11 mouse cellular contexts compared by ENCODE assay signal in the genomic region with DNA sequence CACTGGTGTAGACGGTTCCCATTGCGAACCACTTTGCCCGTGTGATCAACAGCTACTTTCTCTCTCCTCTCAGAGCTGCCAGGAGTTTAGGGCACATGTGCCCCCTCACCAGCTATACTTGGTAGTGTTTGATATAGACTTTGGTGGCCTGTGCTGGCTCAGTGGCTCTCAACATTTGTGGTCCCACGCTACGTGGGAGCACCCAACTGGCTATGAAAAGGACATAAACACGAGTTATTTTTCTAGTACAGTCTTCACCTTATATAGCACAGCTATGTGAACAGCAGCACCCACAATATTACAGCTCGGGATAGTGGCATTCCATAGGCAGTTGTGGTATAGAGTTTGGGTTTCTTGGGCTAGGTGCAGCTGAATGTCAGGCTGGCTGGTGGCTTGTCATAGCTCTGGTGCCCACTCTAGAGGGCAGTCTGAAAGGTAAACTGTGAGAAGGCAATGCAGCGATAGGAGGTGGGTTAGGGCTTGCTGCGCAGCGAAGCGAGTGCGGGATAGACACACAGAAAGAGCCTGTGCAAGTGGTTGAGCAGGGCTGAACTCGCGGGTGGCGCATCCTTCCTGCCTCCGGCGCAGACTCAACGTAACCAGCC. TPM values are rescaled to one million over a fixed set of nuclear protein-coding genes. Genes with fewer than 3 reads are reported as not detected.
A peak's percentile ranks its signal among the peaks of the same experiment; 100 is the strongest.
DNase-seq lines count a peak whose midpoint lies in the region; ATAC-seq and TF ChIP-seq lines count a peak whose summit lies in the region.
"Had no signal": no experiment of that assay in that cellular context is flagged by ENCODE, and none has a peak within 500 bp of the region (broad histone marks: within the 10 kb centered on the region; RNA-seq: fewer than 3 reads in every experiment).

No protein-coding gene starts in this region.

- peaks cover 28% of the 10 kb centered on the region for H3K27me3 ChIP-seq in forebrain, embryonic 13.5 days
- H3K27me3 ChIP-seq in forebrain, embryonic 15.5 days, result 0 out of 2 replicates have a peak, but pooled peaks cover 3% of the 10 kb centered on the region
- H3K27me3 ChIP-seq in lung, embryonic 15.5 days, result peaks cover 53% of the 10 kb centered on the region
- peaks cover 74% of the 10 kb centered on the region for H3K27me3 ChIP-seq in limb, embryonic 10.5 days (ENCODE audit: low read depth, poor library complexity, severe bottlenecking)
- 0 out of 2 replicates have a peak, but pooled peaks cover 3% of the 10 kb centered on the region for H3K27me3 ChIP-seq in neural tube, embryonic 14.5 days (ENCODE audit: control insufficient read depth, insufficient read depth, low read length)

- no peak overlapping the region for H3K4me3 ChIP-seq in forebrain, embryonic 13.5 days
- no peak overlapping the region for H3K4me3 ChIP-seq in forebrain, embryonic 15.5 days
- no peak overlapping the region; the same call in 1 of the 2 replicates for H3K4me3 ChIP-seq in lung, embryonic 15.5 days
- H3K4me3 ChIP-seq in lung, adult 2 months (replicated peaks; ENCODE audit: extremely low read depth, low read depth, low read length), result no peak overlapping the region
- peak overlapping the region; percentile 38 for H3K4me3 ChIP-seq in limb, embryonic 10.5 days
- no peak overlapping the region for H3K4me3 ChIP-seq in neural tube, embryonic 14.5 days (ENCODE audit: low read depth, low read length)
- H3K4me3 ChIP-seq: megakaryocyte, embryonic 14.5 days had no signal

- no peaks in the 10 kb centered on the region for H3K36me3 ChIP-seq in forebrain, embryonic 13.5 days (ENCODE audit: poor library complexity, severe bottlenecking)
- H3K36me3 ChIP-seq in forebrain, embryonic 15.5 days, result no peaks in the 10 kb centered on the region
- H3K36me3 ChIP-seq in lung, embryonic 15.5 days, result no peaks in the 10 kb centered on the region
- no peaks in the 10 kb centered on the region for H3K36me3 ChIP-seq in limb, embryonic 10.5 days
- no peaks in the 10 kb centered on the region for H3K36me3 ChIP-seq in neural tube, embryonic 14.5 days (ENCODE audit: control insufficient read depth, insufficient read depth, low read length)

- peak overlapping the region; percentile 27; the same call in 1 of the 2 replicates for H3K9ac ChIP-seq in forebrain, embryonic 13.5 days
- no peak overlapping the region for H3K9ac ChIP-seq in forebrain, embryonic 15.5 days (replicated peaks)
- H3K9ac ChIP-seq in lung, embryonic 15.5 days, result no peak overlapping the region
- no peak overlapping the region for H3K9ac ChIP-seq in neural tube, embryonic 14.5 days (replicated peaks; ENCODE audit: low read depth, low read length)

- H3K9me3 ChIP-seq in forebrain, embryonic 13.5 days (replicated peaks), result no peaks in the 10 kb centered on the region
- H3K9me3 ChIP-seq in forebrain, embryonic 15.5 days, result no peaks in the 10 kb centered on the region
- no peaks in the 10 kb centered on the region for H3K9me3 ChIP-seq in lung, embryonic 15.5 days
- no peaks in the 10 kb centered on the region for H3K9me3 ChIP-seq in limb, embryonic 10.5 days (replicated peaks)
- no peaks in the 10 kb centered on the region for H3K9me3 ChIP-seq in neural tube, embryonic 14.5 days (ENCODE audit: control insufficient read depth, low read length)

- no peak for DNase-seq in lung, adult 2 months
- DNase-seq in limb, embryonic 10.5 days (ENCODE audit: low spot score), result no peak
- no peak for DNase-seq in adipocyte (ENCODE audit: low spot score)
- DNase-seq in urinary bladder, adult 2 months (ENCODE audit: low spot score), result no peak
- DNase-seq: retina, postnatal 1 day had no signal

- H3K27ac ChIP-seq in forebrain, embryonic 13.5 days, result peak overlapping the region; percentile 52; the same call in 1 of the 2 replicates
- no peak overlapping the region for H3K27ac ChIP-seq in forebrain, embryonic 15.5 days (replicated peaks)
- no peak overlapping the region for H3K27ac ChIP-seq in lung, embryonic 15.5 days
- H3K27ac ChIP-seq in limb, embryonic 10.5 days, result no peak overlapping the region
- no peak overlapping the region for H3K27ac ChIP-seq in neural tube, embryonic 14.5 days (ENCODE audit: low read depth, low read length)

- 29% methylated on average over 18 of the region's 18 CpGs for WGBS in forebrain, embryonic 13.5 days
- WGBS in forebrain, embryonic 15.5 days, result 34% methylated on average over 18 of the region's 18 CpGs
- 23% methylated on average over 18 of the region's 18 CpGs for WGBS in lung, embryonic 15.5 days
- 32% methylated on average over 18 of the region's 18 CpGs for WGBS in lung, adult 2 months
- 13% methylated on average over 18 of the region's 18 CpGs for whole genome bisulfite sequencing in limb, embryonic 10.5 days
- 22% methylated on average over 18 of the region's 18 CpGs for WGBS in neural tube, embryonic 14.5 days

- no peak for ATAC-seq in forebrain, embryonic 13.5 days
- no peak for ATAC-seq in forebrain, embryonic 15.5 days (replicated peaks)
- no peak for ATAC-seq in lung, embryonic 15.5 days (ENCODE audit: borderline replicate concordance, extremely low read depth, low FRiP score, low TSS enrichment)
- no peak for ATAC-seq in neural tube, embryonic 14.5 days (ENCODE audit: low read depth)

- no peak for TF ChIP-seq POLR2A in lung, adult 2 months (IDR thresholded peaks at IDR 0.05; ENCODE audit: borderline replicate concordance, extremely low read depth, low read depth, low read length)

- H3K4me2 ChIP-seq in forebrain, embryonic 13.5 days, result peak overlapping the region; percentile 39; the same call in 1 of the 2 replicates
- no peak overlapping the region for H3K4me2 ChIP-seq in forebrain, embryonic 15.5 days (replicated peaks)
- peak overlapping the region; percentile 21; the same call in 1 of the 2 replicates for H3K4me2 ChIP-seq in lung, embryonic 15.5 days
- H3K4me2 ChIP-seq in neural tube, embryonic 14.5 days (ENCODE audit: low read depth, low read length), result peak overlapping the region; percentile 23; the same call in 1 of the 2 replicates
- H3K4me2 ChIP-seq: liver, embryonic 11.5 days had no signal

- no peak for TF ChIP-seq CTCF in lung, adult 2 months (IDR thresholded peaks at IDR 0.05; ENCODE audit: insufficient read depth, low read length)

- peaks cover 64% of the 10 kb centered on the region for H3K4me1 ChIP-seq in forebrain, embryonic 13.5 days
- peaks cover 36% of the 10 kb centered on the region for H3K4me1 ChIP-seq in forebrain, embryonic 15.5 days
- peaks cover 6% of the 10 kb centered on the region; the same call in 1 of the 2 replicates for H3K4me1 ChIP-seq in lung, embryonic 15.5 days
- no peaks in the 10 kb centered on the region for H3K4me1 ChIP-seq in lung, adult 2 months (ENCODE audit: control insufficient read depth, insufficient read depth, low read length)
- peaks cover 30% of the 10 kb centered on the region for H3K4me1 ChIP-seq in limb, embryonic 10.5 days
- peaks cover 7% of the 10 kb centered on the region; the same call in 1 of the 2 replicates for H3K4me1 ChIP-seq in neural tube, embryonic 14.5 days (ENCODE audit: control insufficient read depth, insufficient read depth, low read length)

RNA-seq across cellular contexts. Expression of gene Hhipl1, which starts 11.9 kb away (rescaled TPM):
- 2.5 and 2.7 TPM in 2 replicates for polyA plus RNA-seq in forebrain, embryonic 13.5 days (2015; fragmentation: Nextera tagmentation; extraction: Ambion mirVana)
- polyA plus RNA-seq in forebrain, embryonic 15.5 days (2015; fragmentation: Nextera tagmentation; extraction: Ambion mirVana), result 1.8 and 1.9 TPM in 2 replicates
- polyA plus RNA-seq in lung, embryonic 15.5 days (2015; fragmentation: Nextera tagmentation; extraction: Ambion mirVana), result 0.89 and 1.0 TPM in 2 replicates
- polyA plus RNA-seq in lung, adult 2 months (2012; rRNA removed), result 1.3 and 1.8 TPM in 2 replicates
- polyA plus RNA-seq in limb, embryonic 10.5 days (2016; fragmentation: Nextera tagmentation; extraction: Ambion mirVana), result 0.06 and 0.21 TPM in 2 replicates
- polyA plus RNA-seq in neural tube, embryonic 14.5 days (2014; fragmentation: Nextera tagmentation; extraction: Ambion mirVana), result 2.0 and 2.3 TPM in 2 replicates
- 2.9 and 3.2 TPM in 2 replicates for polyA plus RNA-seq in urinary bladder, adult 2 months (2012; rRNA removed)
- polyA plus RNA-seq: liver, embryonic 11.5 days had no signal

RNA-seq across cellular contexts. Expression of gene Cyp46a1, which starts 16.3 kb away (rescaled TPM):
- 23.1 and 26.3 TPM in 2 replicates for polyA plus RNA-seq in forebrain, embryonic 13.5 days (2015; fragmentation: Nextera tagmentation; extraction: Ambion mirVana)
- polyA plus RNA-seq in forebrain, embryonic 15.5 days (2015; fragmentation: Nextera tagmentation; extraction: Ambion mirVana), result 19.8 and 22.6 TPM in 2 replicates
- polyA plus RNA-seq in lung, embryonic 15.5 days (2015; fragmentation: Nextera tagmentation; extraction: Ambion mirVana), result 6.3 and 6.6 TPM in 2 replicates
- polyA plus RNA-seq in lung, adult 2 months (2012; rRNA removed), result 1.6 and 3.0 TPM in 2 replicates
- 1.9 and 2.0 TPM in 2 replicates for polyA plus RNA-seq in limb, embryonic 10.5 days (2016; fragmentation: Nextera tagmentation; extraction: Ambion mirVana)
- 19.6 and 25.4 TPM in 2 replicates for polyA plus RNA-seq in neural tube, embryonic 14.5 days (2014; fragmentation: Nextera tagmentation; extraction: Ambion mirVana)
- 7.4 and 8.3 TPM in 2 replicates for polyA plus RNA-seq in urinary bladder, adult 2 months (2012; rRNA removed)

RNA-seq across cellular contexts. Expression of gene Ccdc85c, which starts 42.7 kb away (rescaled TPM):
- polyA plus RNA-seq in forebrain, embryonic 13.5 days (2015; fragmentation: Nextera tagmentation; extraction: Ambion mirVana), result 16.2 and 17.4 TPM in 2 replicates
- 14.3 and 16.3 TPM in 2 replicates for polyA plus RNA-seq in forebrain, embryonic 15.5 days (2015; fragmentation: Nextera tagmentation; extraction: Ambion mirVana)
- polyA plus RNA-seq in lung, embryonic 15.5 days (2015; fragmentation: Nextera tagmentation; extraction: Ambion mirVana), result 4.9 and 6.1 TPM in 2 replicates
- polyA plus RNA-seq in lung, adult 2 months (2012; rRNA removed), result 22.2 and 22.5 TPM in 2 replicates
- polyA plus RNA-seq in limb, embryonic 10.5 days (2016; fragmentation: Nextera tagmentation; extraction: Ambion mirVana), result 5.4 and 6.2 TPM in 2 replicates
- 15.3 and 17.3 TPM in 2 replicates for polyA plus RNA-seq in neural tube, embryonic 14.5 days (2014; fragmentation: Nextera tagmentation; extraction: Ambion mirVana)
- polyA plus RNA-seq in urinary bladder, adult 2 months (2012; rRNA removed), result 14.6 and 23.1 TPM in 2 replicates

RNA-seq across cellular contexts. Expression of gene Eml1, which starts 52.8 kb away (rescaled TPM):
- 54.5 and 71.4 TPM in 2 replicates for polyA plus RNA-seq in forebrain, embryonic 13.5 days (2015; fragmentation: Nextera tagmentation; extraction: Ambion mirVana)
- 58.6 and 65.7 TPM in 2 replicates for polyA plus RNA-seq in forebrain, embryonic 15.5 days (2015; fragmentation: Nextera tagmentation; extraction: Ambion mirVana)
- polyA plus RNA-seq in lung, embryonic 15.5 days (2015; fragmentation: Nextera tagmentation; extraction: Ambion mirVana), result 107 and 117 TPM in 2 replicates
- 51.5 and 70.6 TPM in 2 replicates for polyA plus RNA-seq in lung, adult 2 months (2012; rRNA removed)
- polyA plus RNA-seq in limb, embryonic 10.5 days (2016; fragmentation: Nextera tagmentation; extraction: Ambion mirVana), result 47.1 and 64.7 TPM in 2 replicates
- polyA plus RNA-seq in neural tube, embryonic 14.5 days (2014; fragmentation: Nextera tagmentation; extraction: Ambion mirVana), result 48.9 and 82.8 TPM in 2 replicates
- polyA plus RNA-seq in urinary bladder, adult 2 months (2012; rRNA removed), result 182 and 223 TPM in 2 replicates
